Mouse (Mus musculus): ENCODE measurements around the gene Lyplal1.

Lyplal1 gene

GRCm38 (mm10) chr1:186041841-186042240 is 75.3 kb downstream of the Lyplal1 start:
- no peak for DNase-seq (ENCODE audit: low spot score in 2 of 2)
